Comparison of ENCODE assay signal across 10 mouse cellular contexts in genomic region chr1:88757746-88758145, GRCm38 (mm10). TPM values are rescaled to one million over a fixed set of nuclear protein-coding genes. Genes with fewer than 3 reads are reported as not detected.
DNase-seq lines count a peak whose midpoint lies in the region; ATAC-seq and TF ChIP-seq lines count a peak whose summit lies in the region.
"Had no signal": no experiment of that assay in that cellular context is flagged by ENCODE, and none has a peak within 500 bp of the region (broad histone marks: within the 10 kb centered on the region; RNA-seq: fewer than 3 reads in every experiment).

No protein-coding gene starts in this region.

- no peak for DNase-seq in intestine, embryonic 14.5 days (ENCODE audit: low spot score)
- DNase-seq in heart, postnatal 36 days: peak; percentile 15 to 18
- DNase-seq in lung, adult 18-20 months: peak; percentile 16 to 32
- DNase-seq in cerebellum, adult 9-10 months: no peak
- DNase-seq in frontal cortex, postnatal 10 days (ENCODE audit: low spot score in 2 of 2): no peak
- DNase-seq in gastrocnemius, postnatal 36 days: no peak

- WGBS in intestine, embryonic 14.5 days: 31% methylated on average over 3 of the region's 3 CpGs
- WGBS in intestine, postnatal 0 days: 39% methylated on average over 3 of the region's 3 CpGs
- 32% methylated on average over 3 of the region's 3 CpGs for WGBS in neural tube, embryonic 15.5 days

- H3K9ac ChIP-seq in intestine, embryonic 14.5 days (ENCODE audit: low read length): no peak overlapping the region
- no peak overlapping the region for H3K9ac ChIP-seq in intestine, postnatal 0 days (ENCODE audit: low read depth, low read length)
- H3K9ac ChIP-seq in neural tube, embryonic 15.5 days (replicated peaks): no peak overlapping the region
- H3K9ac ChIP-seq: limb, embryonic 15.5 days had no signal

- peaks cover 20% of the 10 kb centered on the region for H3K4me1 ChIP-seq in intestine, embryonic 14.5 days (replicated peaks; ENCODE audit: control insufficient read depth, insufficient read depth, low read length)
- H3K4me1 ChIP-seq in intestine, postnatal 0 days (replicated peaks; ENCODE audit: control insufficient read depth, insufficient read depth, low read length): no peaks in the 10 kb centered on the region
- peaks cover 21% of the 10 kb centered on the region for H3K4me1 ChIP-seq in neural tube, embryonic 15.5 days

- ATAC-seq in intestine, embryonic 14.5 days (replicated peaks; ENCODE audit: low FRiP score, low TSS enrichment, low read depth): no peak
- ATAC-seq in intestine, postnatal 0 days: no peak
- ATAC-seq in neural tube, embryonic 15.5 days (ENCODE audit: low FRiP score): no peak

- no peaks in the 10 kb centered on the region for H3K27me3 ChIP-seq in intestine, embryonic 14.5 days (replicated peaks; ENCODE audit: control insufficient read depth, insufficient read depth, low read length)
- H3K27me3 ChIP-seq in intestine, postnatal 0 days (replicated peaks; ENCODE audit: control insufficient read depth, insufficient read depth, low read length): no peaks in the 10 kb centered on the region
- H3K27me3 ChIP-seq in neural tube, embryonic 15.5 days (replicated peaks): no peaks in the 10 kb centered on the region
- H3K27me3 ChIP-seq: CH12.LX; limb, embryonic 15.5 days had no signal

- H3K9me3 ChIP-seq in intestine, embryonic 14.5 days (ENCODE audit: control insufficient read depth, low read length): no peaks in the 10 kb centered on the region
- H3K9me3 ChIP-seq in intestine, postnatal 0 days (ENCODE audit: control insufficient read depth): no peaks in the 10 kb centered on the region
- H3K9me3 ChIP-seq in neural tube, embryonic 15.5 days (replicated peaks): no peaks in the 10 kb centered on the region
- H3K9me3 ChIP-seq: limb, embryonic 15.5 days had no signal

- H3K4me2 ChIP-seq in intestine, embryonic 14.5 days (ENCODE audit: low read length): no peak overlapping the region
- H3K4me2 ChIP-seq in intestine, postnatal 0 days (replicated peaks; ENCODE audit: low read depth): no peak overlapping the region
- H3K4me2 ChIP-seq in neural tube, embryonic 15.5 days: no peak overlapping the region
- H3K4me2 ChIP-seq: limb, embryonic 15.5 days had no signal

- peak overlapping the region; percentile 38; the same call in 1 of the 2 replicates for H3K27ac ChIP-seq in intestine, embryonic 14.5 days (ENCODE audit: low read depth)
- no peak overlapping the region for H3K27ac ChIP-seq in intestine, postnatal 0 days (ENCODE audit: low read depth, low read length)
- peak overlapping the region; percentile 39; the same call in 1 of the 2 replicates for H3K27ac ChIP-seq in neural tube, embryonic 15.5 days (replicated peaks)

- no peaks in the 10 kb centered on the region for H3K36me3 ChIP-seq in intestine, embryonic 14.5 days (ENCODE audit: control insufficient read depth, insufficient read depth, low read length)
- no peaks in the 10 kb centered on the region for H3K36me3 ChIP-seq in intestine, postnatal 0 days (ENCODE audit: control insufficient read depth, insufficient read depth)
- H3K36me3 ChIP-seq in neural tube, embryonic 15.5 days: no peaks in the 10 kb centered on the region
- H3K36me3 ChIP-seq: limb, embryonic 15.5 days had no signal

- intact Hi-C loops in heart, postnatal 36 days (cut with DNase I): loop anchor here (5.0 kb wide), 2 partner anchors 315 to 380 kb away; partner anchors contain the start of gene Sh3bp4
- intact Hi-C loops in gastrocnemius, postnatal 36 days (cut with DNase I): no loop called here

- TF ChIP-seq CTCF in intestine, postnatal 0 days (IDR thresholded peaks at IDR 0.05; ENCODE audit: low read depth): no peak

- H3K4me3 ChIP-seq in intestine, embryonic 14.5 days (ENCODE audit: low read depth, low read length): no peak overlapping the region
- no peak overlapping the region for H3K4me3 ChIP-seq in intestine, postnatal 0 days (ENCODE audit: low read depth, low read length)
- H3K4me3 ChIP-seq in neural tube, embryonic 15.5 days (replicated peaks): no peak overlapping the region
- H3K4me3 ChIP-seq: limb, embryonic 15.5 days had no signal

RNA-seq across cellular contexts. Expression of gene Arl4c, which starts 55.7 kb away (rescaled TPM):
- polyA plus RNA-seq in intestine, embryonic 14.5 days (2014; fragmentation: Nextera tagmentation; extraction: Ambion mirVana): 4.2 and 4.3 TPM in 2 replicates
- 2.3 and 2.6 TPM in 2 replicates for polyA plus RNA-seq in intestine, postnatal 0 days (2015; fragmentation: Nextera tagmentation; extraction: Ambion mirVana)
- 1 to 10 TPM; 5.9 to 6.9 TPM for total RNA-seq in heart, postnatal 36 days (2021)
- 38.1 and 43.5 TPM in 2 replicates for polyA plus RNA-seq in neural tube, embryonic 15.5 days (2015; fragmentation: Nextera tagmentation; extraction: Ambion mirVana)
- total RNA-seq in gastrocnemius, postnatal 36 days (2021): 1 to 10 TPM in 1 of 2 experiments, under 1 TPM in 1; 0.96 to 1.2 TPM

Comparison
In these comparisons a context has a peak if more than half of its experiments do, and no peak if none do; other contexts are left out.
1. DNase-seq: peak in heart, postnatal 36 days (2 of 2) and lung, adult 18-20 months (2 of 2); none in intestine, embryonic 14.5 days (single experiment), cerebellum, adult 9-10 months (single experiment), frontal cortex, postnatal 10 days (0 of 2) and gastrocnemius, postnatal 36 days (0 of 2).